Mouse (Mus musculus) neural tube, embryonic 12.5 days (tissue): ENCODE data around the gene Sepsecs. TPM values are rescaled to one million over a fixed set of nuclear protein-coding genes. Genes with fewer than 3 reads are reported as not detected.

Source experiments
- ATAC-seq: fragments of 200-750 bp; cut with Nextera tagmentation; 2 replicates; pipeline ENCODE4 v1.8.0; 2017; ENCODE audit warnings: low read depth, mild to moderate bottlenecking, moderate TSS enrichment, moderate library complexity; ENCODE audit not compliant: low FRiP score
- H3K27ac ChIP-seq: fragments of 300-500 bp; sonication (generic); 2 replicates; pipeline ENCODE4 v1.5.1; 2016
- H3K27me3 ChIP-seq: fragments of 300-500 bp; sonication (generic); replicated peaks from 2 replicates; pipeline ENCODE4 v1.6.1; 2016; ENCODE audit warnings: mild to moderate bottlenecking
- H3K36me3 ChIP-seq: fragments of 300-500 bp; sonication (generic); 2 replicates; pipeline ENCODE4 v1.6.1; 2016; ENCODE audit warnings: mild to moderate bottlenecking
- H3K4me1 ChIP-seq: fragments of 300-500 bp; sonication (generic); 2 replicates; pipeline ENCODE4 v1.6.1; 2016
- H3K4me2 ChIP-seq: fragments of 300-500 bp; sonication (generic); replicated peaks from 2 replicates; pipeline ENCODE4 v1.6.1; 2016; ENCODE audit warnings: mild to moderate bottlenecking
- H3K4me3 ChIP-seq: fragments of 300-500 bp; sonication (generic); 2 replicates; pipeline ENCODE4 v1.5.1; 2016
- H3K9ac ChIP-seq: fragments of 300-500 bp; sonication (generic); 2 replicates; pipeline ENCODE4 v1.6.1; 2016; ENCODE audit warnings: mild to moderate bottlenecking
- H3K9me3 ChIP-seq: fragments of 300-500 bp; sonication (generic); 2 replicates; pipeline ENCODE4 v1.6.1; 2016; ENCODE audit warnings: mild to moderate bottlenecking
- WGBS: fragments of 180-500 bp; shearing (Covaris S2); methylation state at CpG from one replicate; pipeline ENCODE4 v1.1.7; 2016; 5-methylcytosine and 5-hydroxymethylcytosine counted together
- polyA plus RNA-seq: library from polyadenylated mRNA; unstranded; fragments of >200 nt; fragmentation: Nextera tagmentation; extraction: Ambion mirVana; gene quantifications from 2 replicates; pipeline ENCODE4 v1.2.1, GENCODE M21; 2016

Sepsecs gene
- polyA plus RNA-seq, 1 experiment from 2014 or later: 8.8 TPM

DNA sequence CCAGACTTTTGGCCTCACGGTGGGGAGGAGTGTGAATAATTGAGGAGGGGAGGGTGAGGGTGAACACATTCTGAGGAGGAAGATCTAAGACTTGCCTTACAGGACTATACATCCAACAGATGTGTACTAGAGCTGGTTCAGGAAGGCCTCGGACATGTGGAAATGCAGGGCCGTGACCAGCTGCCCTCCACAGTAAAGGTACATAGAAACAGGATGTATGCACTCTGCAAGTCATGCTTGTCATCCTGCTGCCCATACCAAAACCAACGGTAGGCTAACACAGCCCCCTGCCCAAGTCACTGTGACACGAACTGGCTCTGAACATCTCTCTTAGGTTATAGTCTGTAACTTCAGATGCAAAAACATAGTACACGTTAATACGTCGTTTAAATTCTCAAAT, 30.6 kb downstream of the Sepsecs start:
- Histone ChIP-seq H3K4me1 (no peaks in the 10 kb centered on the region), H3K27ac (no peak overlapping the region), H3K4me2 (no peak overlapping the region), H3K27me3 (no peaks in the 10 kb centered on the region), H3K9ac (no peak overlapping the region), H3K9me3 (no peaks in the 10 kb centered on the region), H3K4me3 (no peak overlapping the region), H3K36me3 (peaks cover 17% of the 10 kb centered on the region)
- ATAC-seq: no peak
- 86% methylated on average over 8 of the region's 8 CpGs for WGBS

DNA sequence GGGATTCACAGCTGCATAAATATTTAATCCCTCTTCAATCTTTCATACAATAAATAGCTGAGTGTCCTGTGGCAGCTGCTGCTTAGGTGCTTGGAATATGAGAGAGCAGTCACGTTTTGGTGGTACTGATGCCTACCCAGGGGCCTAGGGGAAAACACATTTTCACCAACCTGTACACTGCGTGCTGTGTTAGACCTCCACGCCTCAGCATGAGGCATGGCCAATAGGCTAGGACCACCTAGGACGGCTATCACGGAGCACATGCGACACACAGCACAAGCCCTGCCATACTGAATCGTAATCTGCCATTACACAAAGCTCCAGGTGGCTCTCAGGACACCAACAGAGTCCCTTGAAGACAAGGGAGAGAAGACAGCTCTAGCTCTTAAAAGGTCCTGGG, 31.5 kb downstream of the Sepsecs start:
- Histone ChIP-seq H3K9ac (no peak overlapping the region), H3K36me3 (peaks cover 9% of the 10 kb centered on the region; the same call in 1 of the 2 replicates), H3K9me3 (no peaks in the 10 kb centered on the region), H3K4me3 (no peak overlapping the region), H3K4me1 (no peaks in the 10 kb centered on the region), H3K27ac (no peak overlapping the region), H3K27me3 (no peaks in the 10 kb centered on the region), H3K4me2 (no peak overlapping the region)
- WGBS: 89% methylated on average over 7 of the region's 7 CpGs
- ATAC-seq: no peak

DNA sequence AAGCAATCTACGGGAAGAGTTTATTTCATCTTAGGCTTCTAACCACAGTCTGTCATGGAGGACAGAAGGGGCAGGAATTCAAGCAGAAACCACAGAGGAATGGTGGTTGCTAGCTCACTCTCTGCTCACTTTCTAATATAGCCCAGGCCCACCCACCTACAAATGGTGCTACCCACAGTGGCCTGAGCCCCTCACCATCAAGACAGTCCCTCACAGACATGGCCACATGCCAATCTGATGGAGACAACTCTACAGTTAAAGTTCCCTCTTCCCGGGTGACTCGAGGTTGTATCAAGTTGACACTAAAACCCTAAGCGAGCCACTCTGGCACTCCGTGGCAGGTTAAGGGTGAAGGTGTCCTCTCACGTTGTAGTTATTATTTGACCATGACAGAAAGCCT, 32.6 kb downstream of the Sepsecs start:
- H3K4me3 ChIP-seq: no peak overlapping the region
- H3K27me3 ChIP-seq: no peaks in the 10 kb centered on the region
- H3K4me2 ChIP-seq: no peak overlapping the region
- no peaks in the 10 kb centered on the region for H3K9me3 ChIP-seq
- no peak overlapping the region for H3K9ac ChIP-seq
- H3K27ac ChIP-seq: no peak overlapping the region
- H3K36me3 ChIP-seq: 0 out of 2 replicates have a peak, but pooled peaks cover 1% of the 10 kb centered on the region
- no peak for ATAC-seq
- 86% methylated on average over 6 of the region's 6 CpGs for WGBS
- H3K4me1 ChIP-seq: no peaks in the 10 kb centered on the region

DNA sequence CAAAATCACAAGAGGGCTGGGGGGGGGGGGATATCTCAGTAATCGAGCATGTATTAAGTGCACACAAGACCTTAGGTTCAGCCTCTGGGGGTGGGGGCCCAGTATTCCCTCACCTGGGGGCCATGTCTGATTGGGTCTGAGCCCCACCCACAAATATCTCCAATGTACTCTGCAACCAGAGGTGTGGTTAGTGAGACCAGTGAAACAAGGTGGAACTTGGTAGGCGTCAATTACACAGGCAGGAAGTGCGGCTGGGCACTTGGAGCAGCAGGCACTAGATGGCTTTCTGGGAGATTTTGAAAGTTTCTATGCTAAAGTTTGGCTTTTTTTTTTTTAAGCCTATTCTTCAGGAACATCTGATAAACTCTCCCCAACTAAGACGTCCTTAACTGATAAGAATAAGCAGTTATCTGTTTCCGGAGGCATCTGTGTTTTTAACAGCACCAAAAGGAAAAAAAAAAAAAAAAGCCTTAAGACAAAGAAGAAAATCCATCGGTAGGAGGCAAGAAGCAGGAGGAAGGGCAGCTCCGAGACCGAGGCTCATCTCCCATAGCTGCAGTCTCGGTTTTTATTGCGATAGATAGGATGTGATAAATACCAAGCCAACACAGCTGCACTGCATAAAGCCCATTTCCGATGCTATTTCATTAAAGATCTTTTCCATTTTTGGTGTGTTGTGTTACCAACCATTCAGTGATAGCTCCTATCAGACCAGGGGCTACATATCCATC, 33.3 kb downstream of the Sepsecs start:
- 79% methylated on average over 11 of the region's 11 CpGs for WGBS
- no peak for ATAC-seq
- no peak overlapping the region for H3K4me2 ChIP-seq
- H3K9ac ChIP-seq: no peak overlapping the region
- H3K27me3 ChIP-seq: no peaks in the 10 kb centered on the region
- no peak overlapping the region for H3K27ac ChIP-seq
- H3K36me3 ChIP-seq: no peaks in the 10 kb centered on the region
- H3K9me3 ChIP-seq: no peaks in the 10 kb centered on the region
- no peak overlapping the region for H3K4me3 ChIP-seq
- H3K4me1 ChIP-seq: no peaks in the 10 kb centered on the region

DNA sequence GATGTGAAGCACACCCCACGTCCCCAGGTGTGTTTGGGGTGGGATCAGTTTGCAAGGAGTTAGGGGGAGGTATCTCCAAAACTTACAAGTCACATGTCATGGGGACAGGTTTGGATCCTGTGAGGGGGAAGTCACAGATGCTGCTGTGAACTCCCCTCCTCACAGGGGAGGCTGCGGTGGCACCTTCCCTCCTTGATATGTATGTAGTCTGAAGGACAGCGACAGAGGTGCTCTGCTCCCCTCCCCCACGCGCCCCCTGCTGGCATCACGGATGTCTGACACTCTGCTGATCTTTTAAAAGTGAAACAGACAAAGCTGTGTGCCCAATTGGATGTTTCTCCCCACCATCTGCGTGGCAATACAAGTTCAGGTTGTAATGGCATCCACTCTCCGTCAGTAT, 35.5 kb downstream of the Sepsecs start:
- WGBS: 27% methylated on average over 8 of the region's 8 CpGs

DNA sequence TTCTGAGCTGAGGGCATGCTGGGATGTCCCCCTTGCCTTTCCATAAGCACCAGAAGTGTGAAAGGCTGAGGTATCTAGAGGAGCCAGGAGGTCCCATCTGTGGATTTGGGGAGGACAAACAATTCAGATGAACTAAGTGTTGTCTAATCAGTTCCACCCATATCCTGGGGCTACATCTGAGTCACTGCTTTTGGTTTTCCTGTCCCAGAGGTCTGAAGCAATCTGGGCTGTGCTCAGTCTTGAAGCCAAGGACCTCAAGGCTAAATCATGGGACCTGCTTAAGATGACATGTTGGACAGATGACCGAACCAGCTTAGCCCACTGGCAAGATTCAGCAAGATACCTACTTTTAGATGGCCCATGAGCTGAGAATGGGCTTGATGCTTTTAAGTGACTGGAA, 39.0 kb downstream of the Sepsecs start:
- Histone ChIP-seq H3K4me1 (peaks cover 7% of the 10 kb centered on the region; the same call in 1 of the 2 replicates), H3K9ac (no peak overlapping the region), H3K9me3 (no peaks in the 10 kb centered on the region), H3K27ac (no peak overlapping the region), H3K27me3 (no peaks in the 10 kb centered on the region), H3K4me3 (no peak overlapping the region), H3K4me2 (no peak overlapping the region), H3K36me3 (no peaks in the 10 kb centered on the region)
- ATAC-seq: no peak
- WGBS: 93% methylated on average over 1 of the region's 1 CpGs

More for the DNA sequence above, 35.5 kb downstream of the Sepsecs start:
- ATAC-seq: peak; percentile 45
- H3K9ac ChIP-seq: no peak overlapping the region
- no peak overlapping the region for H3K4me3 ChIP-seq
- H3K27ac ChIP-seq: no peak overlapping the region
- no peaks in the 10 kb centered on the region for H3K27me3 ChIP-seq
- H3K4me1 ChIP-seq: no peaks in the 10 kb centered on the region
- no peak overlapping the region for H3K4me2 ChIP-seq
- no peaks in the 10 kb centered on the region for H3K9me3 ChIP-seq
- no peaks in the 10 kb centered on the region for H3K36me3 ChIP-seq

DNA sequence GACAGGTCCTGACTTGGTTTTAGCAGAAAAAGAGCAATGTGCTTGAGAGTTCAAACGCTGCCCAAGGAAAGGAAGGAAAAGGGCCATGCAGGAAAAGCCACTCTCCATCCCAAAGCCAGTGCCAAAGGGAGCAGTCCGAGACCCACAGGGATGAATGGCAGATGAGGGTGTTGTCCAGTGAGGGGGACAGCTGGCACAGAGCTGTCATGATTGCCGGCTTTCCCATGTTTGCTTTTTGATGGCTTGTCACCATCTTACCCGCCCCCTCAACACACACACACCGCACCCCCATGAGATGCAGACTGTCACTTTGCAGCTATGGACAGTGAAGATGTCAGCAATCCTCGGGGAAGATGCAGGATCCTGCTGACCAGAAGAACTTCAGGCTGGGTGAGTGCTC, 40.3 kb downstream of the Sepsecs start:
- Histone ChIP-seq H3K27ac (no peak overlapping the region), H3K36me3 (no peaks in the 10 kb centered on the region), H3K4me1 (peaks cover 7% of the 10 kb centered on the region; the same call in 1 of the 2 replicates), H3K27me3 (no peaks in the 10 kb centered on the region), H3K9me3 (no peaks in the 10 kb centered on the region), H3K4me3 (no peak overlapping the region), H3K4me2 (no peak overlapping the region), H3K9ac (no peak overlapping the region)
- 89% methylated on average over 6 of the region's 6 CpGs for whole genome bisulfite sequencing
- no peak for ATAC-seq

DNA sequence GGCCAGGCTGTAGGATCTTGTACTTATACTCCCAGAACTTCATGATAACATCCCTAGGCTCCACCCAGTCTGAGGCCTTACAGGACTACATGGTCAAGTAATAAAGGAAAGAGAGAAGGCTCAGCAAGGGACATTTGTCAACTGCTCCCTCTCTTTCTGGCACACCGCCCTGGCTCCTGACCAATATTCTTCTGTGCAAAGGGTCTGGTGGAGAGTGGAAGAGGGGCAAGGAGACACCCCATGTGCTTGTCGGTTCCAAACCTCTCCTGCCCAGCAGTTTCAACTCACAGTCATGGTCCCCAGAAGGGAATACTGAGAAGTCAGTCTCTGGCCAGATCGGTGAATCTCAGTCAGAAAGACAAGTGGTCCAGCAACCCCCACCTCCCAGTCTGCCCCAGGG, 40.7 kb downstream of the Sepsecs start:
- Histone ChIP-seq H3K9me3 (no peaks in the 10 kb centered on the region), H3K4me1 (peaks cover 7% of the 10 kb centered on the region; the same call in 1 of the 2 replicates), H3K4me3 (no peak overlapping the region), H3K4me2 (no peak overlapping the region), H3K27me3 (no peaks in the 10 kb centered on the region), H3K27ac (no peak overlapping the region), H3K36me3 (no peaks in the 10 kb centered on the region), H3K9ac (no peak overlapping the region)
- no peak for ATAC-seq
- 85% methylated on average over 3 of the region's 3 CpGs for WGBS

DNA sequence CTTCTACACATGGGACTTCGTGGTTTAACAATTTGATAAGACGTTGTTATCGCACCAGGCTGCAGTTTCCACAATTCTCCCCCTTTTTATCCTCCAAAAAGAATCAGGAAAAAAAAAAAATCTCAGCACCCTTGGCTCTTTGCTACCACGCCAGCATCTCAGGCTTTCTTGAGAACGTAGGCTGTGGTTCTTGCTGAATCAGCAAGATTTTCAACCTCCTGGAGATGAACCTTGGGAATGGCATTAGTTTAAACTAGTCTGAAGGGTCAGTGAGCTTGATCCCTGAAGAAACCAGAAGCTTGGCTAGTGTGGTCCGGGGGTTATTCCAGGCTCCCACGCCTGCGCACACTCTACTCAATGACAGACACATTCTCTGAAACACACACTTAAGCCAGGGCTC, 41.8 kb downstream of the Sepsecs start:
- 90% methylated on average over 8 of the region's 8 CpGs for WGBS
- no peak for ATAC-seq
- H3K27me3 ChIP-seq: no peaks in the 10 kb centered on the region
- peaks cover 7% of the 10 kb centered on the region; the same call in 1 of the 2 replicates for H3K4me1 ChIP-seq
- H3K36me3 ChIP-seq: no peaks in the 10 kb centered on the region
- no peak overlapping the region for H3K4me3 ChIP-seq
- H3K4me2 ChIP-seq: no peak overlapping the region
- no peaks in the 10 kb centered on the region for H3K9me3 ChIP-seq
- H3K9ac ChIP-seq: no peak overlapping the region
- H3K27ac ChIP-seq: no peak overlapping the region

DNA sequence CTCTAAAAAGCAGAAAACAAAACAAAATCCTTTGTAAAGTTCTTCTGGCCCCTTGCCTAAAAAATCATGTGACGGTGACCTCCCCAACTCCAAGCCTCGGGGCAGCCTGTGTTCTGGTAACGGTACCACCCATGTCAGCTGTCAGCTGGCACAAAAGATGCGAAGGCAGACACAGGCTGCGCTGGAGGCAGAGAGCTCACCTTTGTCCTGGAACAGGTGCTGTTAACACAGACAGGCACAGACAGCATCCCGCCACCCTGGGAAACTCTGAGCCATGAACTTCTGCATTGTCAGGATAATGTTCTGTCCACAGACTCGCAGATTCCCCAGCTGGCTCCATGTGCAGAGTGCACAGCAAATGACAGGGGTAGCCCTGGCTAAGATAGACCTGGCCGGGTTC, 43.4 kb downstream of the Sepsecs start:
- no peak overlapping the region for H3K9ac ChIP-seq
- no peak overlapping the region for H3K27ac ChIP-seq
- H3K4me1 ChIP-seq: peaks cover 7% of the 10 kb centered on the region; the same call in 1 of the 2 replicates

DNA sequence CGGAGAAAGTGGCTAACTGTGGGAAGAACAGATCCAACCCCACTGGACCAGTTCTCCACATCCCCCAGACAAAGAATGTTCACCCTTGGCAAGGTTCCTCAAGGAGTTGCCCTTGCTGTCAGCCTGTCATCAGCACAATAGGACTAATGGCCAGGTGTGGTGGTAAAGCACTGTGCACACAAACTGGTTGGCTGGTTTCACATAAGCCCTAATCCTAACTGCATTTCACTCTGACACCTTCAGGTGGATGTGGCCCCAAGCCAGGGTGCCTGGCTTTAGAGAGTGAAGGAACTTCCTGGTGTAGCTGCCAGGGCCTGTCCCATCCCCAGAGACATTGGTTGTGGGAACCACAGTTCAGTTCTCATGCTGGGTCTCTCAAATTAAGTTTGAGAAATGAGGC, 44.6 kb downstream of the Sepsecs start:
- ATAC-seq: no peak
- H3K27me3 ChIP-seq: no peaks in the 10 kb centered on the region
- H3K9ac ChIP-seq: no peak overlapping the region
- H3K27ac ChIP-seq: no peak overlapping the region
- peaks cover 7% of the 10 kb centered on the region; the same call in 1 of the 2 replicates for H3K4me1 ChIP-seq
- no peak overlapping the region for H3K4me2 ChIP-seq
- H3K36me3 ChIP-seq: no peaks in the 10 kb centered on the region
- WGBS: 97% methylated on average over 1 of the region's 1 CpGs
- H3K4me3 ChIP-seq: no peak overlapping the region
- H3K9me3 ChIP-seq: no peaks in the 10 kb centered on the region

More for the DNA sequence above, 43.4 kb downstream of the Sepsecs start:
- Histone ChIP-seq H3K27me3 (no peaks in the 10 kb centered on the region), H3K4me2 (peak overlapping the region; percentile 26; the same call in 1 of the 2 replicates), H3K9me3 (no peaks in the 10 kb centered on the region), H3K4me3 (no peak overlapping the region), H3K36me3 (no peaks in the 10 kb centered on the region)
- 47% methylated on average over 8 of the region's 8 CpGs for WGBS
- ATAC-seq: peak; percentile 67

DNA sequence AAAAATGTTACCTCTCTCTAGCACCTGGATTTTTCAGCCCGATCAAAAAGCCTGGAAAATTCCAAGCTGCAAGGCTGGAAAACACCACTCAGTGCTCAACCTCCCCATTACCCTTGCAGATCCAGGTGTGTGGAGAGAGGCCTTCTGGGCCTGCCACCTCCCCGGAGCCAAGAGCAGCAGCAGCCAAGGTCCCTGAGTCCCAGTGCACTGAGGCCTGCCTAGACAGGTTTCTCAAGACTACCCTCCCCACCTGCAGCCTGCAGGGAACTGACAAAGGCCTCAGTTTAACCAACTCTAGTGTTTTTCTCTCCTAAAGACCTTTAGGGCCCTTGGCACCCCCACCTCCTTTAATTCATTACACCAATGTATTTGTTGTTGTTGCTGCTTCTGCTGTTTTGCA, 46.4 kb downstream of the Sepsecs start:
- Histone ChIP-seq H3K4me3 (no peak overlapping the region), H3K36me3 (no peaks in the 10 kb centered on the region), H3K27ac (no peak overlapping the region), H3K4me2 (no peak overlapping the region), H3K9ac (no peak overlapping the region), H3K4me1 (peaks cover 16% of the 10 kb centered on the region), H3K27me3 (no peaks in the 10 kb centered on the region), H3K9me3 (no peaks in the 10 kb centered on the region)
- WGBS: 88% methylated on average over 2 of the region's 2 CpGs
- no peak for ATAC-seq
